Mouse (Mus musculus) neural tube, embryonic 14.5 days (tissue): ENCODE measurements around the gene Dync1li1. TPM values are rescaled to one million over a fixed set of nuclear protein-coding genes. Genes with fewer than 3 reads are reported as not detected.
"Not testable (repeated sequence)": the region's sequence is repeated elsewhere in the genome, so short reads cannot be mapped to it uniquely, and the experiment has no call there.

Experiments used
- ATAC-seq: fragments of 200-750 bp; cut with Nextera tagmentation; 2 replicates; pipeline ENCODE4 v1.8.0; 2017; ENCODE audit warnings: low read depth, mild to moderate bottlenecking, moderate TSS enrichment, moderate library complexity
- H3K27ac ChIP-seq: fragments of 300-500 bp; sonication (generic); 2 replicates; pipeline ENCODE4 v1.5.1; 2014; ENCODE audit warnings: low read depth, mild to moderate bottlenecking, control low read depth, low read length, moderate library complexity, mixed read lengths
- H3K27me3 ChIP-seq: fragments of 300-500 bp; sonication (generic); 2 replicates; pipeline ENCODE4 v1.6.1; 2014; ENCODE audit warnings: low read length; ENCODE audit not compliant: control insufficient read depth, insufficient read depth
- H3K36me3 ChIP-seq: fragments of 300-500 bp; sonication (generic); 2 replicates; pipeline ENCODE4 v1.6.1; 2014; ENCODE audit warnings: low read length, mixed read lengths; ENCODE audit not compliant: control insufficient read depth, insufficient read depth
- H3K4me1 ChIP-seq: fragments of 300-500 bp; sonication (generic); 2 replicates; pipeline ENCODE4 v1.6.1; 2014; ENCODE audit warnings: low read length; ENCODE audit not compliant: control insufficient read depth, insufficient read depth
- H3K4me2 ChIP-seq: fragments of 300-500 bp; sonication (generic); 2 replicates; pipeline ENCODE4 v1.6.1; 2014; ENCODE audit warnings: mild to moderate bottlenecking, low read depth, low read length, control low read depth
- H3K4me3 ChIP-seq: fragments of 300-500 bp; sonication (generic); 2 replicates; pipeline ENCODE4 v1.5.1; 2014; ENCODE audit warnings: low read depth, low read length, control low read depth, mixed read lengths
- H3K9ac ChIP-seq: fragments of 300-500 bp; sonication (generic); replicated peaks from 2 replicates; pipeline ENCODE4 v1.6.1; 2014; ENCODE audit warnings: low read depth, mild to moderate bottlenecking, control low read depth, low read length, mixed read lengths
- H3K9me3 ChIP-seq: fragments of 300-500 bp; sonication (generic); 2 replicates; pipeline ENCODE4 v1.6.1; 2016; ENCODE audit warnings: low read length; ENCODE audit not compliant: control insufficient read depth
- WGBS: fragments of 180-500 bp; shearing (Covaris S2); extraction: QIAGEN DNeasy Blood & Tissue Kit; methylation state at CpG from one replicate; pipeline ENCODE4 v1.1.7; 2014; 5-methylcytosine and 5-hydroxymethylcytosine counted together
- polyA plus RNA-seq: library from polyadenylated mRNA; unstranded; fragments of >200 nt; fragmentation: Nextera tagmentation; extraction: Ambion mirVana; gene quantifications from 2 replicates; pipeline ENCODE4 v1.2.1, GENCODE M21; 2014

Gene Dync1li1
- polyA plus RNA-seq, 1 experiment from 2014 or later: 141 TPM

- Histone ChIP-seq H3K9me3 (no peaks in the 10 kb centered on the region), H3K27ac (no peak overlapping the region), H3K4me2 (no peak overlapping the region), H3K27me3 (no peaks in the 10 kb centered on the region), H3K36me3 (peaks cover 10% of the 10 kb centered on the region), H3K4me1 (0 out of 2 replicates have a peak, but pooled peaks cover 2% of the 10 kb centered on the region), H3K9ac (no peak overlapping the region), H3K4me3 (no peak overlapping the region)
- ATAC-seq: no peak
- 95% methylated on average over 2 of the region's 2 CpGs for whole genome bisulfite sequencing
Measured at GRCm38 (mm10) chr9:114701031-114701430, 12.4 kb downstream of the Dync1li1 start.

- H3K9me3 ChIP-seq: no peaks in the 10 kb centered on the region
- no peak overlapping the region for H3K4me3 ChIP-seq
- no peak overlapping the region for H3K9ac ChIP-seq
- H3K27ac ChIP-seq: no peak overlapping the region
- 88% methylated on average over 4 of the region's 4 CpGs for WGBS
- H3K4me1 ChIP-seq: 0 out of 2 replicates have a peak, but pooled peaks cover 2% of the 10 kb centered on the region
- peaks cover 15% of the 10 kb centered on the region for H3K36me3 ChIP-seq
- H3K27me3 ChIP-seq: no peaks in the 10 kb centered on the region
- ATAC-seq: no peak
- no peak overlapping the region for H3K4me2 ChIP-seq
Measured at GRCm38 (mm10) chr9:114701921-114702320, 13.3 kb downstream of the Dync1li1 start.

GRCm38 (mm10) chr9:114707805-114708204, 19.2 kb downstream of the Dync1li1 start:
- Histone ChIP-seq H3K4me1 (no peaks in the 10 kb centered on the region), H3K9me3 (no peaks in the 10 kb centered on the region), H3K4me3 (no peak overlapping the region), H3K4me2 (no peak overlapping the region), H3K36me3 (peaks cover 48% of the 10 kb centered on the region), H3K27me3 (no peaks in the 10 kb centered on the region), H3K9ac (no peak overlapping the region), H3K27ac (no peak overlapping the region)
- ATAC-seq: no peak
- 96% methylated on average over 4 of the region's 4 CpGs for WGBS

- no peak overlapping the region for H3K9ac ChIP-seq
- WGBS: 80% methylated on average over 7 of the region's 7 CpGs
- H3K9me3 ChIP-seq: no peaks in the 10 kb centered on the region
- H3K27me3 ChIP-seq: no peaks in the 10 kb centered on the region
- ATAC-seq: no peak
- no peak overlapping the region for H3K4me3 ChIP-seq
- no peaks in the 10 kb centered on the region for H3K4me1 ChIP-seq
- no peak overlapping the region for H3K27ac ChIP-seq
- no peak overlapping the region for H3K4me2 ChIP-seq
- peaks cover 71% of the 10 kb centered on the region for H3K36me3 ChIP-seq
Measured at GRCm38 (mm10) chr9:114710345-114710744, 21.8 kb downstream of the Dync1li1 start.

- H3K9me3 ChIP-seq: no peaks in the 10 kb centered on the region
- no peaks in the 10 kb centered on the region for H3K27me3 ChIP-seq
- no peak for ATAC-seq
- no peaks in the 10 kb centered on the region for H3K4me1 ChIP-seq
- no peak overlapping the region for H3K9ac ChIP-seq
- H3K27ac ChIP-seq: no peak overlapping the region
- WGBS: 93% methylated on average over 7 of the region's 7 CpGs
- peaks cover 80% of the 10 kb centered on the region for H3K36me3 ChIP-seq
- no peak overlapping the region for H3K4me2 ChIP-seq
- no peak overlapping the region for H3K4me3 ChIP-seq
Measured at GRCm38 (mm10) chr9:114713481-114713880, 24.9 kb downstream of the Dync1li1 start.

GRCm38 (mm10) chr9:114716677-114717331, 28.2 kb downstream of the Dync1li1 start:
- H3K9me3 ChIP-seq: no peaks in the 10 kb centered on the region
- no peak overlapping the region for H3K9ac ChIP-seq
- no peak for ATAC-seq
- WGBS: 77% methylated on average over 18 of the region's 18 CpGs
- H3K4me2 ChIP-seq: no peak overlapping the region
- peaks cover 87% of the 10 kb centered on the region for H3K36me3 ChIP-seq
- no peaks in the 10 kb centered on the region for H3K27me3 ChIP-seq
- no peak overlapping the region for H3K4me3 ChIP-seq
- H3K4me1 ChIP-seq: no peaks in the 10 kb centered on the region
- no peak overlapping the region for H3K27ac ChIP-seq

GRCm38 (mm10) chr9:114727315-114727714, 38.7 kb downstream of the Dync1li1 start:
- H3K27me3 ChIP-seq: no peaks in the 10 kb centered on the region
- no peak overlapping the region for H3K4me2 ChIP-seq
- no peak overlapping the region for H3K9ac ChIP-seq
- WGBS: 14% methylated on average over 3 of the region's 3 CpGs
- peaks cover 28% of the 10 kb centered on the region for H3K36me3 ChIP-seq
- no peak overlapping the region for H3K27ac ChIP-seq
- no peak overlapping the region for H3K4me3 ChIP-seq
- peaks cover 6% of the 10 kb centered on the region for H3K4me1 ChIP-seq
- no peak for ATAC-seq
- H3K9me3 ChIP-seq: no peaks in the 10 kb centered on the region

GRCm38 (mm10) chr9:114728432-114728831, 39.8 kb downstream of the Dync1li1 start:
- not testable (repeated sequence) for H3K9me3 ChIP-seq, H3K27me3 ChIP-seq, H3K4me1 ChIP-seq, ATAC-seq, H3K9ac ChIP-seq, H3K4me2 ChIP-seq, H3K4me3 ChIP-seq, H3K27ac ChIP-seq
- peaks cover 17% of the 10 kb centered on the region; the same call in 1 of the 2 replicates for H3K36me3 ChIP-seq
- 74% methylated on average over 2 of the region's 2 CpGs for WGBS

GRCm38 (mm10) chr9:114729911-114730805, 41.6 kb downstream of the Dync1li1 start:
- no peaks in the 10 kb centered on the region for H3K27me3 ChIP-seq
- H3K9me3 ChIP-seq: no peaks in the 10 kb centered on the region
- 46% methylated on average over 22 of the region's 30 CpGs for WGBS
- H3K4me1 ChIP-seq: peaks cover 7% of the 10 kb centered on the region
- H3K27ac ChIP-seq: no peak overlapping the region
- 0 out of 2 replicates have a peak, but pooled peaks cover 4% of the 10 kb centered on the region for H3K36me3 ChIP-seq
- H3K4me3 ChIP-seq: peak overlapping the region; percentile 62
- no peak for ATAC-seq
- H3K4me2 ChIP-seq: no peak overlapping the region; the same call in 1 of the 2 replicates
- H3K9ac ChIP-seq: no peak overlapping the region
